Mouse (Mus musculus) megakaryocyte, embryonic 14.5 days (primary cell): ENCODE data around the gene Tpt1. TPM values are rescaled to one million over a fixed set of nuclear protein-coding genes. Genes with fewer than 3 reads are reported as not detected.
"Not testable (repeated sequence)": the region's sequence is repeated elsewhere in the genome, so short reads cannot be mapped to it uniquely, and the experiment has no call there.

Source experiments
- H3K27me3 ChIP-seq: replicated peaks from 2 replicates; pipeline ENCODE3; 2012; ENCODE audit warnings: inconsistent platforms
- H3K36me3 ChIP-seq: replicated peaks from 2 replicates; pipeline ENCODE3; 2012; ENCODE audit warnings: low read length, inconsistent platforms, mixed read lengths
- H3K4me1 ChIP-seq: 2 replicates; pipeline ENCODE4 v1.6.1; 2012; ENCODE audit warnings: inconsistent platforms
- H3K4me3 ChIP-seq: replicated peaks from 2 replicates; pipeline ENCODE3; 2012; ENCODE audit warnings: moderate library complexity, mild to moderate bottlenecking, inconsistent platforms
- H3K9me3 ChIP-seq: 2 replicates; pipeline ENCODE4 v1.6.1; 2012; ENCODE audit warnings: inconsistent platforms
- FLI1 ChIP-seq: IDR thresholded peaks from 2 replicates; pipeline ENCODE4 v1.6.1; 2012; ENCODE audit warnings: low read length, inconsistent platforms, mixed read lengths
- GATA1 ChIP-seq: IDR thresholded peaks from 3 replicates; pipeline ENCODE4 v1.6.1; 2012; ENCODE audit warnings: mixed read lengths, low read length, inconsistent platforms, borderline replicate concordance
- polyA plus RNA-seq: library from polyadenylated mRNA; stranded (reverse); fragments of >175 nt; gene quantifications from 2 replicates; pipeline ENCODE4 v1.2.3, GENCODE M21; 2012; ENCODE audit warnings: low replicate concordance; ENCODE audit not compliant: insufficient read depth

Tpt1 gene
- polyA plus RNA-seq, 1 experiment: 2,518 TPM

DNA sequence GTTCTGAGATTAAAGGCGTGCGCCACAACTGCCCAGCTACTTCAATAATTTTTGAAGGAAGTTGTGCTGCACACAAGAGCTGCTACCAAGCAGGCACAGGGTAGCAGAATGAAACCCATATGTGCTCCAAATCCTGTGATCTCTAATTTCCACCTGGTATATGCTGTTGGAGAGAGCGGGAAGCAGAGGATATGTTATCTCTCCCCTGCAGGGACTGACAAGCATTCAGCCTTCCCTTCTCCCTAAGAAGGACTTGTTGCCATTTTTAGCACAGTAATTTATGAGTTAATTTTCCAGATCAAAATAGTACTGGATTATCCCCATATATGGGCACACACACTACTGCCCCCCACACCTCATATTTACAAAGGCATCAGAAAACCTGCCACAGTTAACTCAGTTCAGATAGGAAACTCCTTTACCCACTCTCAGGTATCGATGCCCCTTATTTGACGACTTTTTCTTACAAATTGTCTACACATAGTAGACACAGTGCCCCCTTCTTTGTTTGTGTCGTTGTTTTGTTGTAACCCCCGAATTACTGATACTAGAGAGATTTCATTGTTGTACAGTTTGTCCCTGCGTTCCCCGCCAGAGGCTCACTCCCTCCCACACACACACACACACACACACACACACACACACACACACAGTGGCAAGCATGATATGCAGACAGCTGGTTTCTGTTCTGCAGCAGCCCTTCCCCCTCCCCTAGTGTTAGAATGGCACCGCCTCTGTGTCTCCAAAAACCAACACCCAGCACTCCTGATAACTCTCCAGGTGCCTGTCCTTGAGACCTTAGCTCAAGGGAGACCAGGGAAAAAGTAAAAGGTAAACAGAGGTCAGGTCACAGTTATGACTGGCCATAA, 7.6 kb upstream of the Tpt1 start:
- H3K36me3 ChIP-seq: no peaks in the 10 kb centered on the region
- no peaks in the 10 kb centered on the region for H3K27me3 ChIP-seq
- TF ChIP-seq FLI1 (no peak), GATA1 (no peak)
- peaks cover 71% of the 10 kb centered on the region for H3K4me1 ChIP-seq
- peak overlapping the region; percentile 69 for H3K4me3 ChIP-seq
- H3K9me3 ChIP-seq: no peaks in the 10 kb centered on the region

DNA sequence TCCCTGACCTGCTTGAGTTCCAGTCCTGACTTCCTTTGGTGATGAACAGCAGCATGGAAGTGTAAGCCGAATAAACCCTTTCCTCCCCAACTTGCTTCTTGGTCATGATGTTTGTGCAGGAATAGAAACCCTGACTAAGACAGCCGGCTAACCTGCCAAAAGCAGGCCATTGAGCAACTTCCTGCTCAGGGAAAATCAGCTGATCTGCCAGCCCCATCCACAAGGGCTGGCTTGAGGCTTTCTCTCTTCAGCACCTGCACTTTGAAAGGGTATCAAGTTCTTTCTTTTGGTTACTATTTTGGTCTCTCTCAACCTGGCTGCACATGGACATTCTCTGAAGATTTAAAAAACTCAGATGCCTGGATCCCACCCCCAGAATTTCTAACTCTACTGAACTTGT, 3.1 kb upstream of the Tpt1 start:
- H3K27me3 ChIP-seq, H3K9me3 ChIP-seq, H3K36me3 ChIP-seq, H3K4me3 ChIP-seq: not testable (repeated sequence)
- peaks cover 47% of the 10 kb centered on the region for H3K4me1 ChIP-seq

- Histone ChIP-seq H3K36me3 (peaks cover 30% of the 10 kb centered on the region), H3K4me1 (peaks cover 50% of the 10 kb centered on the region), H3K9me3 (no peaks in the 10 kb centered on the region), H3K27me3 (no peaks in the 10 kb centered on the region), H3K4me3 (peak overlapping the region; percentile 95)
- TF ChIP-seq FLI1: no peak
Measured at GRCm38 (mm10) chr14:75844111-75844695, 690 bp upstream of the Tpt1 start.

DNA sequence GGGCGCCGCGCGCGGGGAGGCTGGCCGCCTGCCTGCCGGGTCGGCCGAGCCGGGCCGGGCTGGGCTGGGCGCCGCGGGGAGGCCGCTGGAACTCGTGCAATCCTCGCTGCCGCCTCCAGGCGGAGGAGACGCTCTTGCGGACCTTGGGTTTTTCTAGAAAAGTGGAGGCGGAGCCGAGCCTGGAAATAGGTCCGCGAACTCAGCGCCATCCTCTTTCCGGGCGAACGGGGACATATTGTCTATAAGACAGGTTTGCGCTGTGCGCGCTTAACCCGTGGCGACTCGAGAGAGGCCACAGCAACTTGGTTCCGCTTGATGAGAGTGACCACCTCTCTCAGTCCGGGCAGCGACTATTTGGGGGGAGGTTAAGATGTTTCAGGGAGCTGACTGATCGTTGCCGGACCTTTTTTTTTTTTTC, 814 bp downstream of the Tpt1 start:
- H3K27me3 ChIP-seq: no peaks in the 10 kb centered on the region
- H3K36me3 ChIP-seq: peaks cover 45% of the 10 kb centered on the region
- no peak for TF ChIP-seq FLI1
- no peak for TF ChIP-seq GATA1
- no peaks in the 10 kb centered on the region for H3K9me3 ChIP-seq
- peak overlapping the region; percentile 95 for H3K4me3 ChIP-seq
- peaks cover 56% of the 10 kb centered on the region for H3K4me1 ChIP-seq

DNA sequence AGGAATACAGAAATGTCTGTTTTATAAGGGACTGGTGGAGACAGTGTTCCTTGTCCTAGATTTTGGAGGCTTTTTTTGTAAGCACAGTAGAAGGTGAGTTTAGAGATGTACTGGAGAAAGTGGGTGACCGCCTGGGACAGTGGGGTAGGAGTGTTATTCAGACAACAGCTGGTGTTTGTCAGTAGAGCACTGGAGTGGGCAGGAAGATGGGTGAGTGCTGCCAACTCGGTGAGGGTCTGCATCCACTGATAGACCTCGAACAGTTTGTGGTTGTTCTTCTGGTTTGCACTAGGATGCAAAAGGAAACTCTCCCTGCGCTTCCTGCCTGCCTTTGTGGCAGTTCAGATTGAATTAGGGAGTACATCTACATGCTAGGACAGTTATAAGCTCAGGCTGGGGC, 2.8 kb downstream of the Tpt1 start:
- no peaks in the 10 kb centered on the region for H3K27me3 ChIP-seq
- peaks cover 63% of the 10 kb centered on the region for H3K4me1 ChIP-seq
- H3K36me3 ChIP-seq: peaks cover 57% of the 10 kb centered on the region
- H3K9me3 ChIP-seq: no peaks in the 10 kb centered on the region
- no peak for TF ChIP-seq FLI1
- no peak for TF ChIP-seq GATA1
- peak overlapping the region; percentile 56 for H3K4me3 ChIP-seq

GRCm38 (mm10) chr14:75848482-75848881, 3.6 kb downstream of the Tpt1 start:
- H3K27me3 ChIP-seq: no peaks in the 10 kb centered on the region
- H3K36me3 ChIP-seq: peaks cover 57% of the 10 kb centered on the region
- H3K9me3 ChIP-seq: no peaks in the 10 kb centered on the region
- TF ChIP-seq FLI1 (no peak), GATA1 (no peak)
- peaks cover 55% of the 10 kb centered on the region for H3K4me1 ChIP-seq
- H3K4me3 ChIP-seq: no peak overlapping the region

GRCm38 (mm10) chr14:75849236-75849635, 4.3 kb downstream of the Tpt1 start:
- H3K27me3 ChIP-seq: no peaks in the 10 kb centered on the region
- TF ChIP-seq GATA1: no peak
- no peak for TF ChIP-seq FLI1
- no peak overlapping the region for H3K4me3 ChIP-seq
- H3K9me3 ChIP-seq: no peaks in the 10 kb centered on the region
- peaks cover 53% of the 10 kb centered on the region for H3K4me1 ChIP-seq
- H3K36me3 ChIP-seq: peaks cover 57% of the 10 kb centered on the region

DNA sequence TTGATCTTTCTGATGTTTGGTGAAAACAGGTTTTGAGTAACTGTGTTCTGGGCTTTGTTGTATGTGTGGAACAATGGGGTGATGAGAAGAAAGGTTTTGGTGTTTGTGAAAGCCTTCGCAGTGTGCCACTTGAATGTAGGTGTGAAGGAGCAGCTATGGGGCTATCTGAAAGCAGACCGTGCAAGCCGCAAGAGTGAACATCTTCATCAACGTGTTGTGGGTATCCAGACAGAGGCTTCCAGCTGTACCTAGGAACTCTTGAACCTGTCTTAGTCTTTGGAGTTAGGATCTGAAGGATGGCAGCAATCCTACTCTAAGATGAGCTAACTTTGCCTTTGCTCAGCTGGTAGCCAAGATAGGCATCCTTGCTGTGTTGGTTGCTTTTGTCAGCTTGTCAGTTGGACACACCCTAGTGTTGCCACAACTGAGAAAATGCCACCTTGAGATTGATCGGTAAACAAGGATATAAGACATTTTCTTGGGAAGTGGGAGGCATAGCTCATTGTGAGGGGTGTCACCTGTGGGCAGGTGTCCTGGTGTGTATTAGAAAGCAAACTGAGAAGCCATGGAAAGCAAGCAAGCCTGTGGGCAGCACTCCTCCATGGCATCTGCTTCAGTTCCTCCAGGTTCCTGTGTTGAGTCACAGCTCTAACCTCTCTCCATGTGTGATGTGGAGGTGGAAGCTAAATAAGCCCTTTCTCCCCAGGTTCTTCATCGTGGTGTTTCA, 5.1 kb downstream of the Tpt1 start:
- TF ChIP-seq GATA1 (no peak), FLI1 (no peak)

DNA sequence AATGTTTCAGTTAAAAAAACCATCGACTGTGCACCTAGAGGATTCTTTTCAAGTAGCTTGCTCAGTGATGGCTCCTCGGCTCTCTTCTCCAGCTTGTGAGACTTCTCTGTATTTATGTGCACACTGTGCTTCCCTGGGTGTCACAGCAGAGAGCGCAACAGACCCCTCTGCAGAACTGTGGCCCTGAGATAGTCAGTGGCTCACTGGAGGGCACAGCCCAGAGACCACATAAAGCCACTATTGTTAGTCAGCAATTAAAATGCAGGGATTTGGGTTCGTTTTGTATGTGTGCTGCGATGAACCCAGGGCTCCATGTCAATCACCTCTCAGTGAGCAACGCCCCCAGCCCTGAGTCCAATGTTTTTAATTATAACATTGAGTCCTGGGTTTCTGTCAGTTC, 5.9 kb downstream of the Tpt1 start:
- TF ChIP-seq FLI1: no peak
- no peak for TF ChIP-seq GATA1
- Histone ChIP-seq H3K27me3 (no peaks in the 10 kb centered on the region), H3K4me1 (peaks cover 61% of the 10 kb centered on the region), H3K4me3 (no peak overlapping the region), H3K36me3 (peaks cover 57% of the 10 kb centered on the region), H3K9me3 (no peaks in the 10 kb centered on the region)

More for the DNA sequence above, 5.1 kb downstream of the Tpt1 start:
- H3K4me1 ChIP-seq: peaks cover 53% of the 10 kb centered on the region
- peaks cover 57% of the 10 kb centered on the region for H3K36me3 ChIP-seq
- no peaks in the 10 kb centered on the region for H3K27me3 ChIP-seq
- H3K9me3 ChIP-seq: no peaks in the 10 kb centered on the region
- no peak overlapping the region for H3K4me3 ChIP-seq

- peaks cover 56% of the 10 kb centered on the region for H3K4me1 ChIP-seq
- peaks cover 49% of the 10 kb centered on the region for H3K36me3 ChIP-seq
- 0 out of 2 replicates have a peak, but pooled peaks cover 1% of the 10 kb centered on the region for H3K9me3 ChIP-seq
- TF ChIP-seq FLI1 (no peak), GATA1 (no peak)
- H3K4me3 ChIP-seq: no peak overlapping the region
- no peaks in the 10 kb centered on the region for H3K27me3 ChIP-seq
Measured at GRCm38 (mm10) chr14:75852016-75852415, 7.1 kb downstream of the Tpt1 start.
